Mouse (Mus musculus): Measurements from ENCODE around the gene Aida. TPM values are rescaled to one million over a fixed set of nuclear protein-coding genes. Genes with fewer than 3 reads are reported as not detected.
"Not testable (repeated sequence)": the region's sequence is repeated elsewhere in the genome, so short reads cannot be mapped to it uniquely, and the experiment has no call there.

Aida gene
- total RNA-seq, 2 experiments from 2014 or later = 41.3 to 51.6 TPM

DNA sequence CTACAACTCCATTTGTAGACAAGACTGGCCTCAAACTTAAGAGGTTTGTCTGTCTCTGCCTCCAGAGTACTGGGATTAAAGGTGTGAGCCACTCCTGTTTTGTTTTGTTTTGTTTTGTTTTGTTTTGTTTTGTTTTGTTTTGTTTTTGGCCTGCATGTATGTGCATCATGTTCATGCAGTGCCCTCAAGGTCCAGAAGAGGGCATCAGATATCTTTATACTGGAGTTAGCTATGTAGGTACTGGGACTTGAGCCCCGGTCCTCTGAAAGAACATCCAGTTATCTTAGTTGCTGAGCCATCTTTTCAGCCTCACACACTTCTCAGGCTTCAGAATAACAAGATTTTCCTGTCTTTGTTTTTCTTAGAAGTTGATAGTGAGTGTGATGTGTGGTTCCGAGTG is 19.4 kb downstream of the Aida start:
- DNase-seq = no peak

DNA sequence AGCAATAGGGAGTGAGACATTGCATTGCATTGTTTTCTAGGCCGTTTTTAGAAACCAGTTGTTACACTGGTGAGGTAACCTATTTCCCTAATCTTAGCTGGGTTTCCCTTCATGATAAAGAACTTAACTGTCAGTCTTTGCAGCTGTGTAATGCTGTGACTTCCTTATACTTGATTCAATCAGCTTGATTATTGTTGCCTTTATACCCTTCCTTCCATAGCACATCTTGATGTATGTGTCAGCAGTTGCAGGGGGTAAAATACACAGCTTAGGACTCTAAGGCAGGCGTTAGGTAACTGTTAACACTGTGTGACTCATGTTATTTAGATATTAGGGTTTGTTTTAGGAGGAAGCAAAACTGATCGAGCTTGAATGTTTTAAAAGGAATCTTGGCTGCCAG is 24.3 kb downstream of the Aida start:
- DNase-seq = no peak

DNA sequence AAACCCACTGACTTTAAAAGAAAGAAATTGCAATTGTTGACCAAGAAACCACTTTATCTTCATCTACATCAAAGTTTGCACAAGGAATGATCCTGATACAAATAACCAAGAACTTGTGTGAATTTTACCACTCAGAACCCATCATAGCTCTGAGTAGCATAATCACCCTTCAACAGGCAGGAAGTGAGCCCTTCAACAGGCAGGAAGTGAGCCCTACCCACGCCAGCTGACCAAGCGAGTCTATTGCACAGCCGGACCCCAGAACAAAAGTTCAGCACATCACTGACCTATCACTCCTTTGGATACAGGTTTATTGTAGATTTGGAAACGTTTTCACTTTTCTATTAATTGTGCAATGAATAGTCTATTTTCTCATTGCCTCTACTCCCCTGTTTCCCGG is 26.1 kb downstream of the Aida start:
- not testable (repeated sequence) for DNase-seq

DNA sequence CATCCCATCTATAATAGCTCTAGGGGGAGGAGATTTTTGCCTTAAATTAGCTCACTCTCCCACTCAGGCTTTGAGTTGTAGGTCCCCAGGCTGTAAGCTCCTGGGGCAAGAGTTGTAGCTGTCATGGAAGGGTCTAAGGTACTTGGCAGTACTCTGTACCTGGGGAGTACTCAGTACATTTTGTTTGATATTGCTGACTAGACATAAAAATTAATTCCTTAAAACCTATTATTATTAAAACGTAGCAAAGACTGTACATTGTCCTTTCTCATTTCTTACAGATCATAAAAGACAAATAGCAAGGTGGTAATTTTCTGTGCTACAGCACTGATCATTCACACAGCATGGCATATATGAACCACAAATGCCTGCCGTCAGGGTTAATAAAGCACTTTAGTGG is 27.5 kb downstream of the Aida start:
- no peak for DNase-seq

DNA sequence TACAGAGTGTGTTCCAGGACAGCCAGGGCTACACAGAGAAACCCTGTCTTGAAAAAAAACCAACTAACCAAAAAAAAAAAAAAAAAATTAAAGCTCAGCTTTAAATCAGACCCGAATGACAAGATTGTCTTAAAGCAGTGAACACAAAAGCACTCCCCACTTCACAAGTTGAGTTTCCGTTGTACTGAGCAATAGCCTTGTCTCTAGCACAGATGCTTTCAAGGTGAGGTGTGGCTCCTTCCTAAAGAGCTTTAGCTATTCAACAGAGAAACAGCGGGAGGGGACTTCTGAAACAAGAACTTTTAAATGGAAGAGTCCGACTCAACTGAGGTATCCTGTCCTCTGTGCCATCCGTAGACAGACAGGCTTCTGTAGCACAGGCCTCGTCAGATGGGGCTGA is 28.0 kb downstream of the Aida start:
- no peak for DNase-seq

DNA sequence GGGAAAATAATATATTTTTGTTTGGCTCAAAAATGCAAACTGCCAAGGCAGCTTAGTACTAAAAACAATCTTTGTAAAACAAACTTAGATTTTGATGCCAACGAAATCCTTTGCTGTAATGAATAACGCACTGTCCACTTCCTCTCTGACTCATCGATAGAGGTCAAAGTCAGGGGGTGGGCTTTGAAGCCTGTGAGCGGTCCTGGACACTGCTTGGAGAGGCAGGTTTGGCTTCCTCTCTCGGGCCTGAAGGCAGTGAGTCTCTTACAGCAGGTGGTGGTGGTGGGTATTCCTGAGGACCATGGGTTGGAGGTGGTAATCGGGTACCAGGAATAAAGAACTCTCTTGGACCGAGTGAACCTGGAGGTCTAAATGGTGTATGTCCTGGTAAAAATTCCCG is 30.8 kb downstream of the Aida start:
- peak; percentile 41 for DNase-seq

DNA sequence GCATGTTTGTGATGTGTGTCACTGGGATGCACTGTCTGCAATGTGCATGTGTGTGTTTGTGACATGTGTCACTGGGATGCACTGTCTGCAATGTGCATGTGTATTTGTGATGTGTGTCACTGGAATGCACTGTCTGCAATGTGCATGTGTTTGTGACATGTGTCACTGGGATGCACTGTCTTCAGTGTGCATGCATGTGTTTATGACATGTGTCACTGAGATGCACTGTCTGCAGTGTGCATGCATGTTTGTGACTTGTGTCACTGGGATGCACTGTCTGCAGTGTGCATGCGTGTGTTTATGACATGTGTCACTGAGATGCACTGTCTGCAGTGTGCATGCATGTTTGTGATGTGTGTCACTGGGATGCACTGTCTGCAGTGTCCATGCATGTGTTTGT is 46.5 kb downstream of the Aida start:
- DNase-seq = not testable (repeated sequence)

DNA sequence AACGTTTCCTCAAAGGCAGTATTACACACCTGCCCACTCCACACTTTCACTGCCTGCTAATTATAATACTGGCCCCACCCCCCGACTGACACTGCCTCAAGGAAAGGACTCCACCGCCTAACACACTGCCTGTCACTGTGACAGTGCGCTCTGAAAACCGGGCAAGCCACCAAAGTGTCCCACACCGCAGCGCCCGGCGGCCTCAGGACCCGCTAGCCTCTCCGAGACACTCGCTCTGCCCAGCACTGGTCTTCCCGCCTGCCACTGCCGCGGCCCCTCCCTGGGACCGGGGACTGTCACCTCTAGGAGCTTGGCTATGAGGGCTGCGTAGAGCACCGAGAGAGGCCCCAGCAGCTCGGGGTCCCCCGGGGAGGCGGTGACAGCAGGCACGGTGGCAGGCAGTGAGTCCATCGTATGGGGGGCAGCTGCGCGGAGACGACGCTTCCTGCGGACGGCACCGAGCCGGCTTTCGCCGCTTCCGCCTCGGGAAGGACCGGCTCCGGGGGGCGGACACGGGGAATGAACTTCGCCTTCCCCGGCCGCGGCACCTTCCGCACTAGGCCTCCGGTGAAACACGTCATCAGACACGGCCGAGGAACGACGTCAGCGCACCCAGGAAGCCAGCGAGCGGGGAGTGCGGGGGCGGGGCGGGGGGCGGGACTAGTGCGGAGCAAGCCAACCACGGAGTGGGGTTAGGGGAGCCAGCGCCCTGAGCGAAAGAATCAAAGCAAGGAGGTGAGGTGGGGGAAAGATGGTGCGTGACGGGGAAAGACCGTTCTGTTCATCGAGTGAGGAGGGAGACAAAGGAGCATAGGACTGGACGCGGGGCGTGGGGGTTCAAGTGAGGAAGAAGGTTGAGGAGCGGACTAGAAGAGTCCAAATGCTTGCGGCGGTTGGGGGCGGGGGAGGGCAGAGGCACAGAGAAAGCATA is 48.8 kb downstream of the Aida start:
- DNase-seq = peak; percentile 94

DNA sequence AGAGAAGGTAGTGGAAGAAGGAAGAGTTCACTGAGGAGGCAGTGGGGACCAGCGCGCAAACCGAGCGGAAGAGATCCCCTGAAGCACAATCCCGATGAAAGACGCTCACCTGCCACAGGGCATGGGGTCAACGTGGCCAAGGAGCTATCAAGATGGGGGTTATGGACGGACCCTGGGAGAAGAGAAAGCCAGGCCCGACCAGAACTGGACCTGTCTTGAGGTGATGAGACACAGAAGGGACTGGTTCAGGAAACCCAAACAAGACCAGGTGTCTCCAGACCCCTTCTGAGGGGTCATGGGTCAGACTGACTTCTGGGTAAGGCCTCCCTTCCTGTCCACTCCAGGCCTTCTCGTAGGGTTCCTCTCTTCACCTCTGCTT is 49.4 kb downstream of the Aida start:
- no peak for DNase-seq

DNA sequence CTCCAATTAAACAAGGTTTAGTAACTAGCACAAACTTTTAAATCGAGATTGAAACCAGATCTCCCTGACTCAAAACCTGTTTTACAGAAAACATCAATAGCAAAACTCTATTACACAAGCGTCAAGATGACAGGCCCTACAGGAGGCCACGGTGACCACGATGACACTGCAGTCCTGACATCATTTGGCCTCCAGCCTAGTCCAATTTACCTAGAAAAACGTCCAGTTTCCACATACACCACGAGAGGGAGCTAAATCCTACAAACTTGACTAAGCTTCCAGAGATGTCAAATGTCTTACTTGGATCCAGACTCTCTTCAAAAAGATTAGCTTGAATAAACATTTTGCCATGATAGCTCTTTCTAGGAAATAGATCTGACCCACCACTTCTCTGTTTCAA is 53.5 kb downstream of the Aida start:
- peak; percentile 72 for DNase-seq

DNA sequence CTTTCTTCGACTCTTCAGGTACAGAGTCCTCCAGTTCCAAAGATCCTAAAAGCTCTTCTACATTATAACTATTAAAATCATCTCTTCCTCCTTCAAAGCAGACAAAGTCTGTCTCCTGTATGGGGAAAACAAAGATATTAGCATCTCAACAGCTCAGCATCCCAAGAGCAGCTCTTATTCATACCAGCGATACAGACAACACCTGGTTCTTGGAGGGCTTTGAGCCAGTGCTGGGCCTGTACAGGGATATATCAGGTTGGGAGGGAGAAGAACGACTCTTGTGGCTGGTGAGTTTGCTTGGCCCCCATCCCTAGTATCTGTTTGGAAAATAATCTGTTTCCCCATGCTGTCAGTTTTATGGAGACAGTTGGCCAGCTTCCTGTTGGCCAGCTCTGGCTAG is 62.5 kb downstream of the Aida start:
- no peak for DNase-seq

DNA sequence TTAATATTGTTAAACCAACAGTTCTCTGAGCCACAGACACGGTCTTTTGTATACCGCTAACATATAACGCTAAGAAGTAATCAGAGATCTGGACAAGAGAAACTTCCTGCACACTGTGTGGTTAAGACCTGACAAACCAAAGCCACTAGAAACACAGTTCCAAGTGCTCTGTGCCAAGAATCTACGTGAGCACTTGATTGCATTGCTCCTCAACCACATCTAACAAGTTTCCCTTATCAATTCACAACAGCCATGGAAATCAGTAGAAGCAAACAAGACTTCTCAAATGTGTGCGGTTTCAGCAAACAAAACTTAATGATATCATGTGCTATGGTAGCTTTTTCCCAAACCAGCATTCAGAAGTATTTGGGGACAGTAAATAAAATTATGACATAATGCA is 65.9 kb downstream of the Aida start:
- no peak for DNase-seq

DNA sequence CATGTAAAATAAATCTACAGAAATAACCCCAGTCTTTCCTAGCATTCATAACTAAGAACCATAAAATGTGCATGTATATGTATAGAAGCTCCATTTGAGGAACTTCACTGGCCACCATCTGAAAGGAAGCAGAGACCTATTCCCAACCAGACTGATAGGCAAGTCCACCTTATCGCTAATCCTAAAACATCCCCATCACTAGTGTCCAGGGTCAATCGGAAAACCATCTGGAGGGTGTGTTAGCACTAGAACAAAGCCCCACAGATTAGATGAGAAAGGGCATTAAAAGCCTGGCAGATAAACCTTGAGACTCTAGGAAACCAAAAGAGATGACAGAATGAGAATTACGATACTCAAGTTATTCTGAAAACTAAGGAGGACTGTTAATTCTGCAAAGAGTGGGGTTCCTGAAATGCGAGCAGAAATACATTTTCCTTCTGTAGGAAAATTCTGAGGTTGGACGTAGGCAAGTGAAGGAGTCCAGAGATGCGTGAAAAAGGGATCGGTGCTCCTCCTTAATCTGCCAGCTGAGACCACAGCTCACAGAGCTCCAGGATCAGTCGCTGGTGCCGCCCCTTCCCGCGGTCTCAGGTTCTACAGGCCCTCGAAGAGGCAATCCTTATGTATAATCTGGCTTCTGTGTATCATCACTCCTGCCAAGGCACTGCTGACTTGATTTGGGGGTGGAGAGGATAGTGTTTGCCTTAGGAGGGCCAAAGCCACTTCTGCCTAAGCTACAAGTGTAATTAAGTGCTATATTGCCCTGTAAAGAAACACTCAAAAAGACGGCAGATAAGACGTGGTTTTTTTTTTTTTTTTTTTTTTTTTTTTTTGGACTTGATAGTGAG is 66.6 kb downstream of the Aida start:
- no peak for DNase-seq

DNA sequence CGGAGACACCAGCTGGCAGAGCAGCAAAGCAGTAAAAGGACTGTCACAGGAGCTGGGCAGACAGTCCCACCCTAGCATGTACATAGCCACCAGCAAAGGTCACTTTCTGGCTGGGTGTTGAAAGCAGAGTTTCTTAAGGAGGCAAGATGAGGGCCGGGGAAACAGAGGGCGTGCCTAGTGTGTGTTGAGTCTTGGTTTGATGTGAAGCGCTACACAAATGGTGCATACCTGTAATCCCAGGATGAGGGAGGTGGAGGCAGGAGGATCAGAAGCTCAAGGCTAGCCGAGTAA is 67.1 kb downstream of the Aida start:
- no peak for DNase-seq

DNA sequence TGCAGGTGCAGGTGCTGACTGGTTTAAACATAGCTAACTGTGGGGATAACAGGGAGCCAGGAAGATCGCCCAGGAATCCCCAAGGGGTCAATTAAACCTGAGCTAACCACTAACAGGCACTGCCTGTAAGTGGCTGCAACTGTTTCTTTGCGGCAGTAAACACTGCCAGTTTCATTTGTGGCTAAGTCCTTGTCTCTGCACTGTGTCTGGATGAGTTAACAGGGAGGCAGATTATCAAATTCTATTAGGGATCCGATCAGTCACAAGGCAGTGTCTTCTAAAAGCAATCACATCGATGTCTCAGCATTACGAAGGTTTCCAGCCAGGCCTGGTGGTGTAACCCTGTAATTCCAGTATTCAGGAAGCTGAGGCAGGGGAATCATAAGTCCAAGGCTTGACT is 70.0 kb downstream of the Aida start:
- no peak for DNase-seq

DNA sequence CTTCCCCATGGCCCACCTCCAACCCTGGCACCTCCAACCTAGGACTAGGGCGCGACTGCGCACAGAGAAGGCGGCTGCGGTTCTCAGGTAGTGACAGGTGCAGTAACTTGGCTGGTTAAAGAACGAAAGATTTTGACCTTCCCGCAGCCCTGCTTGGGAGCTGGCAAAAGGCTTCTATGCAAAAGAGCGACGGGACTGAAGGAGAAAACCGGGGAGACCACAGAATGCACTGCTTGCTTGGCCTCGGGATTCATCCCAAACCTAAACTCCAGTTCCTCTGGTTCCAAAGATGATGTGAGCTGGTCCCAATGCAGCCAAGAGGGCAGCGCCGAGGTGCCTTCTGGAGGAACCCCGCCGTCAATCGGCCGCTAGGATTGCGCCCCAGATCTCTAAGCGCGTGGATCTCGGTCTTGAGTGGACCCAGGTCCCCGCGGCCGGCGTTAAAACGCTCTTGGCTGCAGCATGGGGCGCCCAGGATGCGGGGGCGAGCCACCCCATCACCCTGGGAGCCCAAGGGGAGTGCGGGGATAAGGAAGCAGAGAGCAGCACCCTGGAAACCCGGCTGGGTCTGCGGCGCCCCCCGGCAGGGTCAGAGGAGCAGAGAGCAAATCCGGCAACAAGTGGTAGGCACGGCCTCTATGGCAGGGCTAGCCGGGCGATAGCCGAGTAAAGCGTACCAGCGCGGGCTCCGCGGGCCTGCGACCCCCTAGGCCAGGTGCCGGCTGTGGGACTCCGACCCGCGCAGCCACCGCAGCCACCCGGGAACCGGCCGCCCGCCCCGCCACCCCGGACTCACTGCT is 72.4 kb downstream of the Aida start:
- DNase-seq = no peak

DNA sequence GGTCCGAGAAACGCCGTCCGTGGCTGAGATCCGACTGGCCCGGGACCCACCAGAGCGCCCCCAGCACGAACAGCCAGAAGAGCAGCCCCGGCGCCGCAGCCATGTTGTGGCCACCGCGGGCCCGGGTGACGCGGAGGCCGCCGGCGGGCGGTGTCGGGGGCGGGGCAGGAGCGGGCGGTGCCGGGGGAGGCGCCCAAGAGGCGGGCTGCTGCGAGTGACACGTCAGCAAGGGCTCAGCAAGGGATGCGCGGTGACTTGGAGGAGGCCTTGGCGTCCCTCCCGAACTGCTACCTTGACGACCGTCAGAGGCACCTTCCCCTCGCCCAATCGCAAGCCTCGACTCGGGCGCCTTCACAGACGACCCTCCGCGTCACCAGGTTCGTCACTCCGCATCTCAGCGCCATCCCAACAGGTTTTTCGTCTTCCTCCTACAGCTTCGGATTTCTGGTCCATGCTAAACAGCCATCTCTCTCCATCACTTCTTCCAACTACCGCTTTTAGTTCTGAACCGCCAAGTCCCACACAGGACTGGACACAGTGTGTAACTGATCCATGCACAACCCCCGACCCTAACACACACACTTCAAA is 73.1 kb downstream of the Aida start, which contains the start of gene Mia3:
Gene Mia3, minus strand, starts transcription at position 127 of the 588 bp plus-strand sequence.
- DNase-seq = peak; percentile 97

DNA sequence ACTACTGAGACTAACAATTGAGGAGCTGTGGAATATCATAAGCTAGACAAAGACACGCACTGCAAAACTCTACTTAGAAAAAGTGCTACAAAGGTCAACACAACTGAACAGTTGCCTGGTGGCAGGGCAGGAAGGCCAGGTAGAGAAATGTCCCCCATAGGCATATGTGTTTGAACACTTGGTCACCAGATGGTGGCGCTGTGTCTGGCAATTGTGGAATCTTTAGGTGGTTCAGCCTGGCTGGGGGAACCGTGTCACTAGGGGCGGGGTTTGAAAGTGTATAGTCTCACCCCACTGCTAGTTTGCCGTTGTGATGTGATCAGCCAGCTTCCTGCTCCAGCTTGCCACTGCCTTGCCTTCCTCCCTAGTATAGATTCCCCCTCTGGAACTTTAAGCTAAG is 78.3 kb downstream of the Aida start:
- DNase-seq = no peak
